Mouse (Mus musculus): ENCODE results near the gene Olfr557.

The Olfr557 gene

DNA sequence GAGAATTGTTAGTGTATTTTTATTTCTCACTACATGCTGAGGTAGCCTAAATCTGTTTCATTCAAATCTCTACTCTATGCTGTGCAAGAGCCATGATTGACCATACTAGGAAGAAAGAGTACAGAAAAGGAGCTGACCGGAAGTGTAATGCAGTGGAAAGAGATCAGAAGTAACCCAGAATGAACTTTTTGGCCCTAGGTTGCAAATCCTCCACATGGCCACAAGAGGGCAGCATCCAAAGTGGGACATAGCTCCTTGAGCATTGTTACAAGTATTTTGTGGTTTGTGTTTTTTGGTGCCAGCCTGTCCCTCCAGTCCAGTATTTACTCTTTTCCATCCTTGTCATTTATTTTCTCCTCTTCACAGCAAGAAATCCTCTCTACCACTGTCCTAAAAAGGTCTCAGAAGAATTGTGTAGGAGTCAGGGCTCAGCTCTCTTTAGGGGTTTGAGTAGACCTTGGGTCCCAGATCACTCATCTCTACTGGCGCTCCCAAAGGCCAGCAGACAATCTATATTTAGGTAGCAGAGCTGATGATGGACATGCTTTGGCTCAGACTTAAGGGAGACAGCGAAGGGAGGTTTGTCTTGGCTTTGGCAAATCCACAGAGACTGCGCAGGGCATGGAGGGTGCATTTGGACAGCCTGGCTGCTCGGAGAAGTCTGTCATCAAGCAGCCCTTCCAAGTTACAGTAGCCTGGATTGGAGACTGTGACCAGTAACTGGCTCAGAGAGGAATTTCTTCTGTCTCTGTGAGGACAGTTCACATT, at the start of gene Olfr557:
TSS of gene Olfr557 (plus strand) at position 553 of the 768 bp plus-strand sequence.
- DNase-seq (ENCODE audit: low spot score), result no peak

DNA sequence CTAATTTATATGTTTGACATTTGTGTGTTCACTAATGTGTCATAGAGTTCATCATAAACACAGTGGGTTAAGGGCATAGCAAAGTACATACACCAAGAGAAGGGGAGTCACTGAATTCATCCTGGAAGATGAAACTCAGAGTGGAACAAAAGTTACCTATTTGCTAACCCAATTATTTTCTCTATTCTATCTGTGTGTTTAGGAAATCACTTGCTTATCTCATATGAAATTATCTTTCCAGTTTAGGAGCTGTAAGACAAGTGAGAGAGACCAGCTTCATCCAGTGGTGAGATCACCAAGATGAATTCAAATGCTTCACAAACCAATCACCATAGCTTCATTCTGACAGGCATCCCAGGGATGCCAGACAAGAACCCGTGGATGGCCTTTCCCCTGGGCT, 37.2 kb upstream of the Olfr557 start, which contains the start of gene Olfr555:
TSS of gene Olfr555 (plus strand) at position 301 of the 400 bp plus-strand sequence.
- DNase-seq (ENCODE audit: low spot score), result no peak

DNA sequence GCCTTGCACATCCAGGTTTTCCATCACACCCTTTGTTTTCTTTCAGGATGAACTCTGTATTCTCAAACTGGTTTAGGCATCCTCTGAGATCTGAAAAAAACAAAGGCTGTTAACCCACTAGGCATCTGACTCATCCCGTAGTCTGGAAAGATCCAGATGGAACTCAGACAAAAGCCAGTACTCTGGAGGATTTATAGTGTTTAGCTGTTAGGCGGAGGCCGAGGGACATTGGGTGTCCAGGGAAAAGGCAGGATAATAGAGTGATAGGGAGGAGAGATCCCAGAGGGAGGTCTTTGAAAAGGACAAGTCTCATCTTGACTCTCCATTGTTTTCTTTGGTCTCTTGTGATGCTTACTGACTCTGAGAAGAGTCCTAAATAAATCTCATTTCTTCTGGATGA, 31.1 kb upstream of the Olfr557 start, which contains the start of gene Olfr556:
TSS of gene Olfr556 (plus strand) at position 301 of the 400 bp plus-strand sequence.
- no peak for DNase-seq (ENCODE audit: low spot score)

DNA sequence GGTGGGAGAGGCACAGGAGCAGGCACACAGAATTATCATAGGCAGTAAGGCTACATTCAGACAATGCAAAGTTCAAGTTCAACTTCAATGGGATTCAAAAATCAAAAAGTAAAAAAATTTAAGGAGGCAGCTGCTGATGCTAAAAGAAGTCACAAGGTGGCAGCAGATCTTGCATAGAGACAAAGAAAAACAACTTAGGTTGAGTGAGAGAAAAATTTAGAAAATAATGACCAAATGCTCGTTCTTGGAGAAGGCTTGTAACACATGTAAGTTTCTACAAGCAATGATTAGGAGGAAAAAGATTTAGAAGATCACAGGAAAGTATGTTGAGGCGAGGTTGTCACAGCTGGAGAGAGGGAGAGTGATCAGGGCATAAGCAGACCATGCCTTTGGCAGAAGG, 30.3 kb upstream of the Olfr557 start:
- no peak for DNase-seq (ENCODE audit: low spot score)

GRCm38 (mm10) chr7:102676225-102676624, 19.5 kb upstream of the Olfr557 start:
- DNase-seq (ENCODE audit: low spot score), result no peak

DNA sequence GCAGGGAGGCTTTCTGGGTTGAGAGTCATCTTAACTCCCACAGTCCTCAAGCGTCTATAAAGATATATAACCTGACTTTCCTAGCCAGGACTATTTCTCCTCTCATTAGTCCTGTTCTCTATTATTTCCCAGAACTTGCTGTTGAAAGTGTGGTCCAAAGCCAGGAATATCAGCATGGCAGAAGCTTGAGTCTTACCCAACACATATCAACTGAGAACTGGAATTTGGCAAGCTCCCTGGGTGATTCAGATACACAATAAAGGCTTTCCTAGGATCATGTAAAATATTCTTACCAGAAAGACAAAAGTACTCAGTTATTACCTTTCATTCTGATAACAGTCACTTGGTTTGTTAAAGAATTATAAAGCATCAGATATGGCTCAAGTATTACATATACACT, 13.8 kb upstream of the Olfr557 start:
- DNase-seq (ENCODE audit: low spot score), result no peak

- DNase-seq (ENCODE audit: low spot score), result peak; percentile 92
Observed at GRCm38 (mm10) chr7:102686944-102687501, 8.7 kb upstream of the Olfr557 start, which contains the start of gene Trim68. Gene Trim68, minus strand, starts transcription at chr7:102687327.

DNA sequence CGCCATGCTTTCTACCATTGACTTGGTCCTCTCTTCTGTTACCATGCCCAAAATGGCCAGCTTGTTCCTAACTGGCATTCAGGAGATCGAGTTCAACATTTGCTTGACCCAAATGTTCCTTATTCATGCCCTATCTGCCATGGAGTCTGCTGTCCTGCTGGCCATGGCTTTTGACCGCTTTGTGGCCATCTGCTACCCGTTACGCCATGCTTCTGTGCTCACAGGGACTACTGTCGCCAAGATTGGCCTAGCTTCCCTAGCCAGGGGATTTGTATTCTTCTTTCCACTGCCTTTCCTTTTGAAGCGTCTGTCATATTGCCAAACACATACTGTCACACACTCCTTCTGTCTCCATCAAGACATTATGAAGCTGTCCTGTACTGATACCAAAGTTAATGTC, 2.8 kb downstream of the Olfr557 start:
- no peak for DNase-seq (ENCODE audit: low spot score)

GRCm38 (mm10) chr7:102701915-102702314, 6.2 kb downstream of the Olfr557 start, which contains the start of gene Olfr558:
Gene Olfr558, plus strand, starts transcription at chr7:102702215.
- no peak for DNase-seq (ENCODE audit: low spot score)

- DNase-seq (ENCODE audit: low spot score), result no peak
Observed at GRCm38 (mm10) chr7:102718970-102719369, 23.3 kb downstream of the Olfr557 start, which contains the start of gene Olfr33. Gene Olfr33, minus strand, starts transcription at chr7:102719070.

DNA sequence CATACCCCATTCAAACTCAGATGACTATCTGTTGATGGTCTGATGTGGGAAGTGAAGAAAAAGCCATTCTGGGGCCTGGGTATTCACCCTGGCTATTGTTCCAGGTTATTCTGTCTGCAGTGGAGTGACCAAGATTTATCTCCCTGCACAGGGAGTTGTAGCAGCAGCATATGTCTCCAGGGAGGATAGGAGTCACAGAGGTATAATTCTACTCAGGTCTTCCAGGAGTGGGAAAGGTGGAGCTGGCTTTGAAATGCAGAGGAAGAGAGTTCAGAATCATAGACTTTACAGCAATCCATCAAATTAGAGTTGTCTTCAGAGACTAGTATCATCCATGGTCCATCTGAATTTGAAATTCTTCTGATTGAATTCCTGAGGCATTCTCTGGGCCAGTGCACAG, 31.7 kb downstream of the Olfr557 start, which contains the start of gene Olfr559:
TSS of gene Olfr559 (minus strand) at position 101 of the 400 bp plus-strand sequence.
- no peak for DNase-seq (ENCODE audit: low spot score)

DNA sequence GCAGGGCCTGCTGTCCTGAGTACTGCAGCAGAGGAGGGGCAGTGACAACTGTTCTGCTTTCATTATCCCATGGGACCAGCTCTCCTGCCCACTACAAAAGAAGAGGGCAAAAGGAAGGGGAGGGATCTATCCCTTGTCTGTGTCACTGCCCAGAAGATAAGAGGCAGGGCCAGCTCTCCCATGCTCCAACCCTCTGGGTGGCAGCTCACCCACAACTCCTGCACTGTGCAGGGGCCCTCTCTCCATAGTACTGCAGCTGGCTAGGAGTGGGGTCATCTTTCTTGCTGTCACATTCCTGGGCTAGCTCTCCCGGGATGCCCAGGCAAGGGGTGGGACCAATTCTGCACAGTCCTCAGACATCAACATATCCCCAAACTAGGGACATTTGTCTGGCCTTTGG, 38.1 kb downstream of the Olfr557 start:
- DNase-seq (ENCODE audit: low spot score), result no peak

DNA sequence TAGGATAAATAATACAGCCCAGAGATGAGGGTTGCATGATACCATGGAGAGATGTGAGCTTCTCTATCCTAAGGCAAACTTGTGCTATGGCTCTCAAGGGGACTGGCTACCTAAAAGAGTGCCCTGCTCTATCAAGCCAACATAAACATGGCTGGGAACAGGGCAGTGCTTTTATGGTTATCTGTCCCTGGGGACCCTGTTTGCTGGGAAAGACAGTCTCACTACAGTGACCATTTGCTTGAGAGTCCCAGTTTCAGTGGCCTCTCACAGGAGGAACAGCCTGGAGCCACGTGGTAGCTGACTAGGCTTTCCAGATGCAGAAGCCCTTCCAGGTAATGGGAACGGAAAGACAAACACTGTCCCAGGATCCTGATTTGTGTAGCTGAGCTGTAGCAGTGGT, 42.0 kb downstream of the Olfr557 start:
- DNase-seq (ENCODE audit: low spot score), result no peak

Data from testis, postnatal 14 days (tissue).